Mouse (Mus musculus) right cerebral cortex, adult 2 months (tissue): ENCODE measurements around the gene Ppp6r1.
"Not testable (repeated sequence)": the region's sequence is repeated elsewhere in the genome, so short reads cannot be mapped to it uniquely, and the experiment has no call there.

Source experiments
- DNase-seq, 2 experiments: peaks; one replicate each; pipeline ENCODE4 v3.0.0; 2021 to 2022; ENCODE audit warnings: low spot score in 2 of 2

The Ppp6r1 gene

DNA sequence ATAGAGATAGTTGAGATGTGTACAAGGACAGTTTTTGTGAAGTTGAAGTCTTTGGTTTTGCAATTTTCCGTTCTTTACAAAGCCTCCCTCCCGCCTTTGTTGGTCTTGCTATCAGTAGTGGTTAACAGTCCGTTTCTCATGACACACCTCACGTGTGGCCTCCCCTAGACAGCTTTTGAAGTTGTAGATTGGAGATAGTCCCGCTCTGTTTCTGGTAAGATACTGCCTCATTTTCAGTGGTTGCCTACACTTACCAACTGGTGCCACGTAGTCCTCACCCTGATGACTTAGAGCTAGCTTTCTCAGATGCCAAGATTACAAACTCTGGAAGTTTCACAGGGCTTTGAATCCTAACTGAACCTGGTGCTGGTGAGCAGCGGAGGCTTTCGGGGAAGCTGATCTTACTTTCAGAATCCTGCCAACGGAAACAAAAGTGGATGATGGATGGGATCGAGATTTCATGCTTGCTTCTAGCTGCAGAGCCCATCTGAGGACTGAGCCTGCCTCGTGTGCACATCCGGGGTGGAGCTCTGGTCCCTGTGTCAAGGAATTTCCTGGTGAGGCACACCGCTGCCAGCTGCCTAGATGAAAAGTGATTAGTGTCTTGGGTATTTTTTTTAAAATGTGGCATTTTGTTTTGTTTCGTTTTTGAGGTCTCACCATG, 44.9 kb downstream of the Ppp6r1 start:
- no peak for DNase-seq

DNA sequence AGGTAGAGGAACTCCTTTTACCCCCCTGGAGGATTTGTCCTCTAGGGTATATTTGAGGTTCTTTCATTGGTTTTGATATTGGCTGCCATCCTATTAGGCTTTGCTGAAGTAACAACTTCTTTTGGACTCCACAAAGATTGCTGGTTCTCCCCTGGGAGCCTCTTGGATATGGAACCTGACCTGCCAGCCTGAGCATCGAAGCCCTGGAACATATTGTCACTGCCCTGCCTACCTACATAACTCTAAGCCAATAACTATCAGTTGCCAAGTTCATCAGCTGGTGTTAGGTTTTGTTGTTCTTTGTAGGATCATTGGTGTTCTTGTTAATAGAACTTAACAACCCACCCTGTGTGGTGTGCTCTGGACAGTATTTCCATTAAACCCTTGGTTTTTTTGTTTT, 45.9 kb downstream of the Ppp6r1 start:
- no peak for DNase-seq

DNA sequence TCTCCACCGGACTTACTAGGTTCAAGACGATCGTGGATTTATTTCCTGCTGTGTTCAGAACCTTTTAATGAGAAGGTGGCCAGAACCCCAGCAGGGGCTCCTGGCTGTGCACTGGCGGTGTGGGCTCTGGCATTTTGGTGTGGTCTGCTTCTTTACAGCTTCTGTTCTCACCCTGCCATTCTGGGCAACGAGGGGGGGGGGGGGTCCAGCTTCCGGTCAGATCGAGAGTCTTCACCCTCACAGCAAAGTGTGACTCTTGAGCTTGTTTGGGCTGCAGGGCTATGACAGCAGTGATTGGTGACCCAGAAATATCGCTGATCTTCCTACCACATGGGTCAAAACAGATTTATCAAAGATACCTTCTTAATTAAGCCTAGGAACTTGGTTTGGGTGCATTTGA, 46.4 kb downstream of the Ppp6r1 start:
- no peak for DNase-seq

DNA sequence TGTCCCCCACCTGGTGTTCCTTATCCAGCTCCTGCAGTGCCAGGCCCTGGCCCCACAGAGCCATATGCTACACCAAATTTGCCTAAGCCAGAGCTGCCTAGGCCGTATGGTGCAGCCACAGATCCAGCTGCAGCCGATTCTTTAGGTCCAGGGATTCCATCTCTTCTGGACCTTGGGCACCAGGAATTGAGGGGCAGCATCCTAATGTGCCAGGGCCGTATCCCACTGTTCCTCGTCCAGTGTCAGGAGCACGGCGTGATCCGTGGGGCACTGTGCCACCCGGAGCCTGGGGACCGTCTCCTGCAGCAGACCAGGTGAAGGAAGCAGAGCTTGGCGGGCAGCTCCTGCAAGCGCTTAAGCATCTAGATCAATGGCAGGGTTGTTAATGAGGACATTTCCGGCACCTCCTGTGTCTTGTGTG, 46.9 kb downstream of the Ppp6r1 start:
- no peak for DNase-seq

DNA sequence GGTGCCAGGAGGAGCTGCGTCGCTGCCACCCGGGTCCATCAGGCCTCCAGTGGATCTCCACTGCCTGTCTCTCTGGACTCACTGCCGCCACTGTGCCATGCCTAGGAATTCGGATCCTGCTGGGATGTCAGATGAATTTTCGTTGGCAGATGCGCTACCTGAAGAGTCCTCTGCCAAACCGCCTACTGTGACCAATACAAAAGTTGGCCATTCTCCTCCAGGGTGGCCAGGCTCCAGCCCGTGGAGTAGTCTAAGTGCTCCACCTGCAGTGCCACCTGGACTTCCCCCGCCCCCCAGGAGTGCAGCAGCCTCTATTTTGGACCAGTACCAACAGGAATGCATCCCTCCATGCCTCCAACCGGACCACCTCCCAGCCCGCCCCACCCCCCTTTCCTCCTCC, 47.3 kb downstream of the Ppp6r1 start:
- DNase-seq, result no peak

DNA sequence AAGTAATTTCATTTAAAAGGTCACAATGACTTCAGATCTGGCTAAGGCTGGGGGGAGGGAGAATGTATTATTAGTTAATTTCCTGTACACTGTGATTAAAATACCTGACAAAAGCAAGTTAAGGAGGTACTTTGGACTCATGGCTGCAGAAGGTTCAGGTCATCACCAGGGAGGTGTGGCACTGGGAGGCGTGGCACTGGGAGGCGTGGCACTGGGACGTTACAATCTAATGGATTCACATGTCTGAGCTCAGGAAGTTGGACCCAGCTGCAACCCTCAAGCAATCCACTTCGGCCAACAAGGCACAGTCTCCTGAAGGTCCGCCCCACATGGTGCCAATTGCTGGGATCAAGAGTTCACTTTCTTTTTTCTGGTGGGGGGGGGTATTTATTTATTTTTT, 50.8 kb downstream of the Ppp6r1 start:
- DNase-seq, result no peak

DNA sequence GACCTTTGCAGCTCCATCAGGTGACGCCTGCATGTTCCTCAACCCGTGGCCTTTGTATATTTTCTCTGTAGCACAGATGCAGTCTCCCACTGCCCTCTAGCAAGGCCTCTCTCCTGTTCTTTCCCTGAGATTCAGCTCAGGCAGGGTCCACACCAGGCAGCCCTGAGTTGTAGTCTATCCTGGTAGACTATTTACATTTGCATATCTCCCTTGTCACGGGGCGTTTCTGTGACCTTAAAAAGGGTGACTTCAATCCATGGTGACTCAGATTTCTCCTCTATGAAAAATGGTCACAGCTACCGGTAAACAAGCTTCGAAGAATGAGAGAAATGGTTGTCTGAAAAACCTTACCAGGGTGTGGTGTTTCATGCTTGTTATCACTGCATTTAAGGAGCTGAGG, 54.9 kb downstream of the Ppp6r1 start, which contains the start of gene Ptprh:
Gene Ptprh (minus strand): TSS at position 169 of the 400 bp plus-strand sequence.
- no peak for DNase-seq

DNA sequence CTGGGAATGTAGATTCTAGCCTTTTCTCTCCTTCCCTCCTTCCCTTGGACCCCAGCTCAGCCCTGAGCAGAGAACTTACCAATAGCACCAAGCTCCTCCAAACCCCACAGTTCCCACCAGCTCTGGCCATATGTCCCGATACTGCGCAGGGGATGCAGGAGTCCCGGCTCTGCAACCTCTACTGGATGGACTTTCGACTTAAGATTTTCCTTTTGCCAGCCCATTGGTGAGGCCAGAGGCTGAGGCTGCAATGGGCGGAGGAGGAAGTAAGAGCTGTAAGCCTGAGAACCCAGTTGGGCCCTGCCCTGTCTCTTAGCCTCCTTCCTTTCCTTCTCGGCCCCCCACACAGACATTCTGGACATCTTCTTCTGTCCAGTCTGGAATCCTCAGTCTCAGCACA, 55.9 kb downstream of the Ppp6r1 start:
- DNase-seq, result no peak

DNA sequence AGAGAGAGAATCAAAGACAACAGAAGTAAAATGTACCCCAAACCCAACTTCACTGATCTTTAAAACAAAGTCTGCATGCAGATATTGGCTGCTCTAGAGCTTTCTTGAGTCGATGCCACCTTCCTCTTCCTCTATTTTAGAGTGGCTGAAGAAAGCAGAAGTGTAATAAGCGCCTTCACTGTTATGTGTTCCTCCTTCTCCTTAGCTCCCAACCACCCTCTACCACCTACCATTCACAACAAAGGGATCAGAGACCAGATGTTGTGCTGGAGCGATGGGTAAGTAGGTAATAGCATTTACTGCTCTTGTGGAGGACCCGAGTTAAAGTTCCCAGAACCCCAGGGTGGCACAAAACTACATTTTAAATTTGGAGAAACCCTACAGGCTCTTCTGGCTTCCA, 61.8 kb downstream of the Ppp6r1 start:
- not testable (repeated sequence) for DNase-seq
